Mouse (Mus musculus) liver, embryonic 11.5 days (tissue): ENCODE measurements around the gene Rap1a. TPM values are rescaled to one million over a fixed set of nuclear protein-coding genes. Genes with fewer than 3 reads are reported as not detected.

Experiments used
- ATAC-seq: fragments of 200-750 bp; cut with Nextera tagmentation; replicated peaks from 2 replicates; pipeline ENCODE4 v1.8.0; 2017; ENCODE audit warnings: moderate number of reproducible peaks, mild to moderate bottlenecking, moderate TSS enrichment, moderate library complexity; ENCODE audit not compliant: low FRiP score
- DNase-seq: peaks from one replicate; pipeline ENCODE4 v3.0.0-alpha.2; 2017; ENCODE audit warnings: low spot score
- H3K27ac ChIP-seq: fragments of 300-500 bp; sonication (generic); 2 replicates; pipeline ENCODE4 v1.5.1; 2014; ENCODE audit warnings: mild to moderate bottlenecking, low read depth, low read length, control low read depth
- H3K27me3 ChIP-seq: fragments of 300-500 bp; sonication (generic); replicated peaks from 2 replicates; pipeline ENCODE4 v1.6.1; 2014; ENCODE audit warnings: low read length, mixed read lengths; ENCODE audit not compliant: control insufficient read depth, insufficient read depth
- H3K36me3 ChIP-seq: fragments of 300-500 bp; sonication (generic); 2 replicates; pipeline ENCODE4 v1.6.1; 2014; ENCODE audit warnings: mild to moderate bottlenecking, low read length, moderate library complexity, mixed read lengths; ENCODE audit not compliant: control insufficient read depth, insufficient read depth
- H3K4me1 ChIP-seq: fragments of 300-500 bp; sonication (generic); replicated peaks from 2 replicates; pipeline ENCODE4 v1.6.1; 2014; ENCODE audit warnings: low read length, mixed read lengths; ENCODE audit not compliant: control insufficient read depth, insufficient read depth
- H3K4me2 ChIP-seq: fragments of 300-500 bp; sonication (generic); 2 replicates; pipeline ENCODE4 v1.6.1; 2014; ENCODE audit warnings: mild to moderate bottlenecking, control low read depth, moderate library complexity
- H3K4me3 ChIP-seq: fragments of 300-500 bp; sonication (generic); 2 replicates; pipeline ENCODE4 v1.5.1; 2014; ENCODE audit warnings: low read depth, low read length, control low read depth
- H3K9ac ChIP-seq: fragments of 300-500 bp; sonication (generic); 2 replicates; pipeline ENCODE4 v1.6.1; 2014; ENCODE audit warnings: low read depth, low read length, control low read depth
- H3K9me3 ChIP-seq: fragments of 300-500 bp; sonication (generic); 2 replicates; pipeline ENCODE4 v1.6.1; 2016; ENCODE audit warnings: low read length, inconsistent platforms, mixed read lengths; ENCODE audit not compliant: control insufficient read depth
- WGBS: fragments of 180-500 bp; shearing (Covaris S2); extraction: QIAGEN DNeasy Blood & Tissue Kit; methylation state at CpG from one replicate; pipeline ENCODE4 v1.1.7; 2014; 5-methylcytosine and 5-hydroxymethylcytosine counted together
- polyA plus RNA-seq: library from polyadenylated mRNA; unstranded; fragments of >200 nt; fragmentation: Nextera tagmentation; extraction: Ambion mirVana; gene quantifications from 2 replicates; pipeline ENCODE4 v1.2.1, GENCODE M21; 2014

Gene Rap1a
- polyA plus RNA-seq, 1 experiment from 2014 or later: 114 TPM

DNA sequence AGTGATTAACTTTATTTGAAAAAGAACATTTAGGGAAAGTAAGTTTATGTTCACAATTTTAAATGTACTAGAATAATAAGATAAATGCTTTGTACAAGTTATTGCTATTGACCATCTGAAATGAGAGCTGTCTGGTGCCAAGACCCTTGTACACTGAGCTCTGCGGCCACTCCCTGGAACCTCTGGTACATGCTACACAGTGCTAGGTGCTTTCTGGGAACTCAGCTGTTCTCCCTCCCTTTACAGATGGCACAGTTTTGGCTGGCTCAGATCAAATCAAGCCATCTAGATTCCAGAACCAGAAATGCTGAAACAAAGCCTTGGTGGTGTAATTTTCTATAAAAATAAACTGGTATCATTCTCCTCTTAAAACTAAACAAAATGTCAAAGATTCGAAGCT lies 3.7 kb downstream of the Rap1a start:
- Histone ChIP-seq H3K9me3 (no peaks in the 10 kb centered on the region), H3K4me3 (no peak overlapping the region), H3K27me3 (no peaks in the 10 kb centered on the region), H3K36me3 (no peaks in the 10 kb centered on the region), H3K4me2 (no peak overlapping the region), H3K9ac (peak overlapping the region; percentile 44; the same call in 1 of the 2 replicates), H3K4me1 (peaks cover 31% of the 10 kb centered on the region), H3K27ac (peak overlapping the region; percentile 52; the same call in 1 of the 2 replicates)
- DNase-seq (no peak), ATAC-seq (no peak)
- WGBS: 63% methylated on average over 2 of the region's 2 CpGs

DNA sequence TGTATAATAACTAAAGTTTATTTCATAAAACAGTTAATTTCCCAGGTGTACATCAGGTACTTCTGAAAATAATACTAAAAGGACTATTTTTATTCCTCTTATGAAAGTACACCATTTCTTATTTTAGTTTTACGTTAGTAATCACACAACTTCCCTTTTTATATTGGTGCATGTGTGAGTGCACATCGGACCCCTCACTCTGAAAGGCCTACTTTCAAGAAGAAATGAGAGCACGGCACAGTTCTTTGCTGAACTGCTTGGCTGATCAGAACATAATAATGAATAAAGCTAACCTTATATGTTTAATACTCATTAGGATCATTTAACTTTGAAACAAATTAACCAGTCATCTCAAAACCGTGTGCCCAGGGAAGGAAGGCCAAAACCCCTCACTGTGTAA lies 4.4 kb downstream of the Rap1a start:
- peaks cover 26% of the 10 kb centered on the region for H3K4me1 ChIP-seq
- no peaks in the 10 kb centered on the region for H3K27me3 ChIP-seq
- DNase-seq (no peak), ATAC-seq (no peak)
- H3K9ac ChIP-seq: no peak overlapping the region
- H3K4me2 ChIP-seq: no peak overlapping the region
- H3K4me3 ChIP-seq: no peak overlapping the region
- no peaks in the 10 kb centered on the region for H3K9me3 ChIP-seq
- WGBS: 61% methylated on average over 4 of the region's 4 CpGs
- no peaks in the 10 kb centered on the region for H3K36me3 ChIP-seq
- H3K27ac ChIP-seq: no peak overlapping the region

DNA sequence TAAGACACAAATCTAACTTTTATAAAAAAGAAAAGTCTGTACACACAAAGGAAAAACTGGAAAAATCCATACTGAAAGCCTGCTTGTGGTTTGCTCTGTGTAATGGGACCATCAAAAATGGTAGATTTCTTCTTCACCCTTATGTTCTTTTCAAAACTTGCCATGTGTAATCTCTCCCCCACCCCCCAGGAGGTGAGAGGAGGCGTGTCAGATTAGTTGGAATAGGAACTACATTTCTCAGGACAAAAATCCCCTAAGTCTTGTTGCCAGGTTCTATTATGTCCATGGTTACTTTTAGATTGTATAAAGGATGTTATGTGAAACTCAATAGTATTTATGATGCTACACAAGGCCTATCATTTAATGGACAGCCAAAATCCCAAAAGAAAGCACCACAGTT lies 6.8 kb downstream of the Rap1a start:
- H3K4me3 ChIP-seq: no peak overlapping the region
- 87% methylated on average over 1 of the region's 1 CpGs for WGBS
- H3K9me3 ChIP-seq: no peaks in the 10 kb centered on the region
- ATAC-seq (no peak), DNase-seq (no peak)
- no peak overlapping the region for H3K4me2 ChIP-seq
- H3K27ac ChIP-seq: no peak overlapping the region
- H3K36me3 ChIP-seq: peaks cover 5% of the 10 kb centered on the region; the same call in 1 of the 2 replicates
- no peaks in the 10 kb centered on the region for H3K27me3 ChIP-seq
- H3K4me1 ChIP-seq: peaks cover 22% of the 10 kb centered on the region
- H3K9ac ChIP-seq: no peak overlapping the region

DNA sequence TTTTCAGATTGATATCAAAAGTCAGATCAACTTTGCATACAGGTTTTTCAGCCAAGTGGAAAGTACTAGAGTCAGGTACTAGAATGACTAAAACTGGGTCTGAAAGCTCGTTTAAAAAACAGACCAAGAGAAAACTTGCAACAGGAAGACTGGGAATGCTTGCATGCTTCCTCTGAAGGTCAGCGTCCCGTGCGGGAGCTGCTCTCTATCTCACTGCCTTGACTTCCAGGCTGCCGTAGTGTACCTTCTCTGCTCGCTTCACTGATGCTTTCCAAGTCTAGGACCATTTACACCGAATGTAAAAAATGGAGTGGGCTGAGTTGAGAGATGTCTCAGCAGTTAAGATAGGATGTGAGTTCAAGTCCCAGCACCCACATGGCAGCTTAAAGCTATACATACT lies 8.8 kb downstream of the Rap1a start:
- Histone ChIP-seq H3K9ac (no peak overlapping the region), H3K27ac (no peak overlapping the region), H3K4me3 (no peak overlapping the region), H3K27me3 (no peaks in the 10 kb centered on the region), H3K36me3 (peaks cover 5% of the 10 kb centered on the region; the same call in 1 of the 2 replicates), H3K4me2 (no peak overlapping the region), H3K9me3 (no peaks in the 10 kb centered on the region), H3K4me1 (peaks cover 5% of the 10 kb centered on the region)
- no peak for ATAC-seq
- 91% methylated on average over 7 of the region's 7 CpGs for WGBS
- no peak for DNase-seq

DNA sequence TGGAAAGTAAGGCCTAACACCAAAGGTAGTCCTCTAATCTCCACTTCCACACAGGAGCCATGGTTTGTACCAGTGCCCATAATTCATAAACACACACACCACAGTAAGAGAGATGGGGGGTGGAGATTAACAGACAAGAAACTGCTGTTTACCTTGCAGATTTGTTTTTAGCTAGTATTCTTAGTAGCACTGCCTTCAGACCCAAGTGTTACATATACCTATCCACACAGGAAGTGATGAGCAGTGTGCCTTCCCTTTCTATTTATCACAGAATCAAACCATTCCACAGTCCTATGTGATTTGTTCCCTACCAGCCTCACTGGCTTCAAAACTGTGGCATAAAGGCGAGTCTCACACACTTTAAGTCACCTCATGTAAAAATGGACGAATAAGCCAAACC lies 10.0 kb downstream of the Rap1a start:
- Histone ChIP-seq H3K4me2 (no peak overlapping the region), H3K27ac (no peak overlapping the region), H3K27me3 (no peaks in the 10 kb centered on the region), H3K9ac (no peak overlapping the region), H3K4me3 (no peak overlapping the region), H3K4me1 (peaks cover 4% of the 10 kb centered on the region; the same call in 1 of the 2 replicates), H3K9me3 (no peaks in the 10 kb centered on the region), H3K36me3 (peaks cover 5% of the 10 kb centered on the region; the same call in 1 of the 2 replicates)
- WGBS: 86% methylated on average over 2 of the region's 2 CpGs
- DNase-seq: no peak
- no peak for ATAC-seq

DNA sequence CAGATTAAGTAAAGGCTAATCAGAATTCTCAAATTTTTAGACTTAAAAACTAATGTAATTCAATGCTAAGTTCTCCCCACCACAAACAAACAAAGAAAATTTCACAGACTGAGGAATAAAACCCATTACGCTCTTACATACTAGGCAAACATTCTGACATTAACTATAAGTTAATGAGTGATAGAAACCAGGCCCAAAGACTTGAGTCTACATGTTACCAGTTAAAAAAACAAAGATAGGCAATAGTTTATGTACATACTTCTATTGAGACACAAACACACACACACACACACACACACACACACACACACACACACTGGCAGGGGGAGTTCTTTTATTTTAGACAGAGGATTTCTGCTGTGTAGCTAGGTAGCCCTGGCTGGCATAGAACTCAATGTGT lies 10.8 kb downstream of the Rap1a start:
- peaks cover 2% of the 10 kb centered on the region; the same call in 1 of the 2 replicates for H3K4me1 ChIP-seq
- H3K36me3 ChIP-seq: peaks cover 5% of the 10 kb centered on the region; the same call in 1 of the 2 replicates
- no peaks in the 10 kb centered on the region for H3K9me3 ChIP-seq
- no peaks in the 10 kb centered on the region for H3K27me3 ChIP-seq
- DNase-seq: no peak
- no peak overlapping the region for H3K4me2 ChIP-seq
- no peak overlapping the region for H3K9ac ChIP-seq
- ATAC-seq: no peak
- 90% methylated on average over 1 of the region's 1 CpGs for WGBS
- H3K4me3 ChIP-seq: no peak overlapping the region
- no peak overlapping the region for H3K27ac ChIP-seq

DNA sequence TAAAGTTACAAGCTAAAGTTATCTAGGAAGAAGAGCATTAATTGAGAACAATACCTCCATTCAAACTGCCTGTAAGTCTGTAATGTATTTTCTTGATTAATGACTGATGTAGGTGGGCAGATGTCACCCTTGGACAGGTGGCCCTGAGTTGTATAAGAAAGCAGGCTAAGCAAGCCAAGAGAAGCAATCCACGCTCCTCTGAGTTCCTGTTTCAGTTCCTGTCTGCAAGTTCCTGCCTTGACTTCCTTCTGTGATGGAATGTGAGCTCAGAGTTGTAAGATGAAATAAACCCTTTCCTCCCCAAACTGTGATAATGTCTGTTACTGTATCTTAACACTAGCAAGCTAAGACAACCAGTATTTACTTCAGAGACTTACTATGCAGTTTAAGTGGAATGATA lies 11.4 kb downstream of the Rap1a start:
- H3K4me3 ChIP-seq: no peak overlapping the region
- DNase-seq: no peak

DNA sequence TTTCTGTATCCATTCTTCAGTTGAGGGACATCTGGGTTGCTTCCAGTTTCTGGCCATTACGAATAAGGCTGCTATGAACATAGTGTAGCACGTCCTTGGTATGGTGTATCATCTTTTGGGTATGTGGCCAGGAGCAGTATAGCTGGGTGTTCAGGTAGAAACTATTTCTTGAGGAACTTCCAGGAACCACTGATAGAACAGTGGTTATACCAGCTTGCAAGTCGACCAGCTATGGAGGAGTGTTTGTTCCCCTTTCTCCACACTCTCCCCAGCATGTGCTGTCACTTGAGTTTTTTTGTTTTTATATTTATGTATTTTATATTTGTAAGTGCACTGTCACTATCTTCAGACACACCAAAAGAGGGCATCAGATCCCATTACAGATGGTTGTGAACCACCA lies 13.8 kb downstream of the Rap1a start:
- ATAC-seq (no peak), DNase-seq (no peak)
- Histone ChIP-seq H3K4me2 (no peak overlapping the region), H3K9me3 (no peaks in the 10 kb centered on the region), H3K4me1 (peaks cover 6% of the 10 kb centered on the region; the same call in 1 of the 2 replicates), H3K27ac (no peak overlapping the region), H3K9ac (no peak overlapping the region), H3K27me3 (no peaks in the 10 kb centered on the region), H3K36me3 (peaks cover 7% of the 10 kb centered on the region; the same call in 1 of the 2 replicates), H3K4me3 (no peak overlapping the region)
- WGBS: 88% methylated on average over 3 of the region's 3 CpGs

More for the DNA sequence above, 11.4 kb downstream of the Rap1a start:
- 67% methylated on average over 1 of the region's 1 CpGs for WGBS
- no peak for ATAC-seq
- Histone ChIP-seq H3K27ac (no peak overlapping the region), H3K4me2 (no peak overlapping the region), H3K9me3 (no peaks in the 10 kb centered on the region), H3K27me3 (no peaks in the 10 kb centered on the region), H3K9ac (no peak overlapping the region), H3K36me3 (peaks cover 7% of the 10 kb centered on the region; the same call in 1 of the 2 replicates), H3K4me1 (peaks cover 2% of the 10 kb centered on the region; the same call in 1 of the 2 replicates)

DNA sequence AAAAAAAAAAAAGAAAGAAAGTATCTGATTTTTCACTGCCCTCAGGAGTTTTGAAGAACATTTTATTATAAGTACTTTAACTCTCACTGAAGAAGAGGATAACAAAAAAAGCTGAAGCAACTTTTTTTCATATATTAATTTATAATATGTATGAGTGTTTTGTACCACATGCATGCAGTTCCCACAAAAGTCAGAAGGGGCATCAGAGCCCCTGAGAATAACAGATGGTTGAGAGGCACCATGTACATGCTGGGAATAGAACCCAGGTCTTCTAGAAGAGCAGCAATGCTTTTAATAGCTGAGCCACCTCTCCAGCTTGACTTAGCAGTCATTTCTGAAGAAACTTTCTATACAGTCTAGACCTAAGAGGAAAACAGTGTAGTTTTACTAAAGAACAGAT lies 15.3 kb downstream of the Rap1a start:
- Histone ChIP-seq H3K9ac (no peak overlapping the region), H3K9me3 (no peaks in the 10 kb centered on the region), H3K4me2 (no peak overlapping the region), H3K36me3 (peaks cover 2% of the 10 kb centered on the region; the same call in 1 of the 2 replicates), H3K4me1 (0 out of 2 replicates have a peak, but pooled peaks cover 4% of the 10 kb centered on the region), H3K4me3 (no peak overlapping the region), H3K27ac (no peak overlapping the region), H3K27me3 (no peaks in the 10 kb centered on the region)
- ATAC-seq (no peak), DNase-seq (no peak)
